Mouse (Mus musculus) ES-E14 (cell line): ENCODE results near the gene Mrc1.

Experiments
- CHD2 ChIP-seq: IDR thresholded peaks from 2 replicates; pipeline ENCODE4 v1.6.1; 2014; ENCODE audit warnings: mild to moderate bottlenecking, low read depth, low read length, inconsistent platforms
- HCFC1 ChIP-seq: IDR thresholded peaks from 2 replicates; pipeline ENCODE4 v1.6.1; 2012; ENCODE audit warnings: low read length, inconsistent platforms, borderline replicate concordance; ENCODE audit not compliant: insufficient read depth
- MAFK ChIP-seq: IDR thresholded peaks from 2 replicates; pipeline ENCODE4 v1.6.1; 2014; ENCODE audit warnings: mild to moderate bottlenecking, low read depth, low read length, inconsistent platforms; ENCODE audit not compliant: insufficient read depth
- ZC3H11A ChIP-seq: IDR thresholded peaks from 2 replicates; pipeline ENCODE4 v1.6.1; 2012; ENCODE audit warnings: low read depth, mild to moderate bottlenecking, inconsistent platforms, low read length, borderline replicate concordance
- ZNF384 ChIP-seq: IDR thresholded peaks from 2 replicates; pipeline ENCODE4 v1.6.1; 2012; ENCODE audit warnings: low read depth, low read length, inconsistent platforms

DNA sequence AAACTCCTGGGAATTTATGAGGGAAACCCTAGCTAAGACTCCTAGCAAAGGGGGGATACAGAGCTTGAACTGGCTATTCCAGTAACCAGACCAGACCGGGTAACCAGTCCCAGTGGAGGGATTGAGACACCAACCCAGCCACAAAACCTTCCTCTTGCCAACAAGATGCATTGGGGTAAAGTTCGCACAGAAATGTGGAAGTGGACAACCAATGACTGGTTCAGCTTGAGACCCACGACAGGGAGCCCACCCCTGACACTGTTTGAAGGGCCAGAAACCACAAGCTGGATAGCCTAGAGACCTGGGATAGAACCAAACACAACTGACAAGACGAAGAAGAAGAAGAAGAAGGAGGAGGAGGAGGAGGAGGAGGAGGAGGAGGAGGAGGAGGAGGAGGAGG lies 4.8 kb upstream of the Mrc1 start:
- TF ChIP-seq CHD2 (no peak), MAFK (no peak), ZNF384 (no peak), ZC3H11A (no peak), HCFC1 (no peak)
